Mouse (Mus musculus) retina, postnatal 1 day (tissue): ENCODE results near the gene Med25.
"Not testable (repeated sequence)": the region's sequence is repeated elsewhere in the genome, so short reads cannot be mapped to it uniquely, and the experiment has no call there.

Source experiments
- DNase-seq: peaks from one replicate; pipeline ENCODE4 v3.0.0-alpha.2; 2012

Gene Med25

DNA sequence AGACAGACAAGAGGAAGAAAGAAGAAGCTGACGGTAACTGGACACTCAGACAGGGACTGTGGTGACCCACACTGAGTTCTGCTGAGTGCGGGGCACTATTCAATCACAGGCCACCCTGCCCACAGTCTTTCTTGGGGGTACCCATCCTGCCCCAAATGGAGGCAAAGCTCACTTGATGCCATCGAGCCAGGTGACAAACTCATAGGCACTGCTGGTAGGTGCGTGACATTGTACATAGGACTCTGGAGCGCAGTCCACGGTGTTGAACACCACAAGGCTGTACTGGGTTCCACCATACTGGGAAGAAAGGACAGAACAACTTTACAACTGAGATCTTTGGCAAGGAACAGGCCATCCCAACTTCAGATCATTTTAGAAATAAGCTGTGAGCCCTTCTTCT, 901 bp downstream of the Med25 start:
- DNase-seq, result no peak

DNA sequence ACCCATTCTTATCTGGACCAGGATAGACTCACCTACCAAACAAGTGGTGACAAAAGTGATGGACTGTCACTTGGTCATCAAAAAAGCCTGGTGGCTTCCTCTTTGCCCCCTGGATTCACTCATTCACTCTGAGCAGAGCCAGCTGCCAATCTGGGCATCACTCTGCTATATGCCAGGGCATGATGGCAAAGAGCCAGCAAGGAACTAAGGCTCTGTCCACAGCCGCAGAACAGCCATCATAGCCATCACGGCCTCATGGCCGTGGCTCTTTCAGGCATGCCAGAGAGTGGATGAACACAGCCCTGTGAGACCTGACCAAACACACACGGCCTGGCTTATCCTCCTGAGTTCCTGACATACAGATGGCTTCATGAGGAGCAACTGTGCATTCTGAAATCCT, 1.8 kb downstream of the Med25 start:
- DNase-seq, result no peak

DNA sequence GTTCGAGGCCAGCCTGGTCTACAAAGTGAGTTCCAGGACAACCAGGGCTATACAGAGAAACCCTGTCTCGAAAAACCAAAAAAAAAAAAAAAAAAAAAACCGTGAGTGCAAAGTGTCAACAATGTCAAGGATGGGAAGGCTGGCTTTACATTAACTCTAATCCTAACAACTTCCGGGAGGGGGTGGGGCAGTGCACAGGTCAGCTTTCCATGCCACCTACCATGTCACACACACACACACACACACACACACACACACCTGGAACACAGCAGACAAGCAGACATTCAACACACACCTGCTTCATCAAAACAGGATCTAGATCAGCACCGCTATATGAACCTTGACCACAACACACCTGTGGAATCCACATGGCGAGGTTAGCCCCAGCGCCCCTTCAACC, 2.3 kb downstream of the Med25 start:
- DNase-seq, result no peak

DNA sequence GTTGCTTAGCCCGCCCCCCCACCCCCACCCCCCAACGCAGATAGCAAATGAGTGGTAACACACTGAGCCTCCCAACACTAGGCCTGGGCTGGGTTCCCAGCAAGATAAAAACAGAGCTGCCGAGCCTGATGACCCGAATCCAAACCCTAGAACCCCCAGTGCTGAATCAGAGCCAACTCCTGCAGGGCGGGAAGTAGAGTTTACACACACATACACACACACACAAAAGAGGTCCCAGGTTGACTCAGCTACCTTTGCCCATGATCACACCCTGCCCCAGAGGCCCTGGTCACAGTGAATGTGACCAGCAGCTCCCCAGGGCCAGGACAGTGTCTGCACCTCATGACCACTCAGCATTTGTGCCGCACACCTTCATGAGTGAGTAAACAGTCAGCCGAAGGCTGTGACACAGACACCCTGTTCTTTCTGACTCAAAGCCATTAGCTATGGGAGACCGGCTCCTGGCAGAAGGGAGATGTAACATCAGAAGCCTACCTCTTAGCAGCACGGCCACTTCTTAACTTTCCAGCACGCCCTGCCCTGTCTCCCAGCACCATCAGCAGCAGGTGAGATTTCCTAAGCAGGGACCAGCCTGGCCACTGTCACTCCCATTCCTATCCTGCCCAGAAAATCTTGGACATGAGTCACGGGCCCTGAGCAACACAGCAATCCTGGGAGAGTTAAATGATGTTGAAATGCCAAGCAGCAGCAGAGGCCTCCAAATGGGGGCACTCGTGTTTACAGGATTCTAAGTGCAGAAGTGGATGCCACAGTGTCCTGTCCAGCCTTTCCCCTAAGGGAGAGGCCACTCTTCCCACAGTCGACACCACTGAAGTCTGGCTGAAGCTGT, 4.0 kb downstream of the Med25 start:
- no peak for DNase-seq

DNA sequence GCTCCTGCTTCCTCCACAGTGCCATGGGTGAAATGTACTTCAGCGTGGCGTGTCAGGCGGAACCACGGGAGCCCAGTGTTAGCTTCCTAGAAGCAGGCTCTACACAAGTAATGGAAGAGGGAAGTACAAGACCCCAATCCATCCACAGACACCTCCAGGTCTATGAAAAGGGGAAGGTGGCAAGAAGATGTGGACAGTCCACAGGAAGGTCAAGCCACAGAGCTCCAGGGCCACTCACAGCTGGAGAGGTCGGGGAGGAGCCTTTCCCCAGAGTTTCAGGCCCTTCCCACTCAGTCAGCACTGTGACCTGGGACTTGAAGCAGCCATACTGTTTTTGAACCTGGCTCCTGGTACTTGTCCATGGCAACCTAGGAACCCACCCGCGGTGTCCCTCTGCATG, 5.5 kb downstream of the Med25 start:
- no peak for DNase-seq

DNA sequence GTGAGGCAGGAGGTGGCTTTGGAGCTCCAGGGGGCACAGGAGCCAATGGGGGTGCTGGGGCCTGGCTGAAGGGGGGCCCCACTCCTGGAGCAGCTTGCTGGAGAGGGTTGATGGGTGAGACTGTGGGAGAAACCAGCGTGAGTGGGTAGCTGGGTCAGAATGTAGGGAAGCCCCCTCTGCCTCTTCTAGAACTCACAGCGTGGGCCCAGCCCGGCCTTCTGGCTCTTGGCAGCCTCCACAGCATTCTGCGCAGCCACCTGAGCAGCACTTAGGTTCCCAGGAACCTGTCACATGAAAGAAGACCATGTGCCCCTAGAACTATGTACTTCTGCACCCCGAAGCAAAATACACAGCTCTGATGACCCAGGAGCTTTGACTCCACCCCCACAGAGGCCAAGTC, 7.9 kb downstream of the Med25 start:
- no peak for DNase-seq

DNA sequence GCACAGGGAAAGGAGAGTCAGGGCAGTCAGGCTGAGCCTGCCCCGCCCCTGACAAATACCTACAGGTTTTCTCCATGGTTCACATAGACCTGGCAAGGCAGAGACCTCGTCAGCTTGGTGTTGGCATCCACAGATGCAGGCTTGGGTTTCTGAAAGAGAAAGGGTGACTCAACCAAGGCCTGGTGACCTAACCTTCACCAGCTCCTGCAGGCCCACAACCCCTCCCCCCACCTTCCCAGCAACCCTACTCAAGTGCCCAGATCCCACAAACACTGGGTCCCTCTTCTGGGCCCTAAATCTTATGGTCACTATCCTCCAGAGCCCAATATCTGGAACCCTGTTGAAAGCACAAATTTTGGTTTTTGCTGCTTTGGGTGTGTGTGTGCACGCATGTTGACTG, 9.5 kb downstream of the Med25 start:
- no peak for DNase-seq

DNA sequence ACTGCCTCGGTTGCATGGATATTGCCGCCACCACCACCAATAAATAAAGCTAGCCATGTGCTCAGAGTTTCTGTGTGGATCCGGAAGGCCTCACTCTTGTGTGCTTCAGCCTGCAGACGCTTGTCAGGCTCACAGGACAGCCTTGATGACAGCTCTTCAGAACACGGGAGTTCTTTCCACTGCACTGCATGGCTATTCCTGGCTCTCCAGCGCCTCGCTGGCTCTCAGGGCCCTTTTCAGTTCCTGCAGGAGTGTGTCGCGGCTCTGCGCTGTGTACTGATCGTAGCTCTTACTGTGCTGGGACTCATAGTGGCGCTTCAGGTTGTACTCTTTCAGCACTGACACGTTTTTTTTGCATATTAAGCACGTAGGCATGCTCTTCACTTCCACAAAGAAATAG, 14.7 kb downstream of the Med25 start:
- DNase-seq, result no peak

DNA sequence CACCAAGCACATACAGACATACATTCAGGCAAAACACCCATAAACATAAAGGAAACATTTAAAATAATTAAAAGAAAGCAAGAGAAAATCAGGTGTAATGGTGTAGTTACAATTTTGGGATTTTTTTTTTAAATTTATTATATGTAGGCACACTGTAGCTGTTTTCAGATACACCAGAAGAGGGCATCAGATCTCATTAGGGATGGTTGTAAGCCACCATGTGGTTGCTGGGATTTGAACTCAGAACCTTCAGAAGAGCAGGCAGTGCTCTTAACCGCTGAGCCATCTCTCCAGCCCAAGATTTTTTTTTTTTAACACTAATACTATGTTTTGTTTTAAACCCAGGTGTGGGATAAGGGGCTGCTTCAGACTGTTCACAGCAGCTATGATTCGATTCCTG, 20.7 kb downstream of the Med25 start:
- not testable (repeated sequence) for DNase-seq

DNA sequence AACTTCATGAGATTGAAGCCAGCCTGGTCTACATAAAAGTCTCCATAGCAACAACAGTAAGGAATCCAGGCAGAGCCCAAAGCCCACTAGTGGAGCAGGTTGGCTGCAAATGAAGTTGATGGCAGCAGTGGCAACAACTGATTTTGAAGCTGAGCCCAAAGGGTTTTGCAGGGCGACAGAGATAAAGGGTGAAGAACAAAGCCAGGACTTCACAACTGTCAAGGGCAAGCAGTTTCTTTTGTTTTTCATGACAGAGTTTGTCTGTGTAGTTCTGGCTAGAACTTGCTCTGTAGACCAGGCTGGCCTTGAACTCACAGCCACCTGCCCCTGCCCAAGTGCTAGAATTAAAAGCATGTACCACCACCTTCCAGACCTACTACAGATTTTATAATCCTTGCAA, 21.3 kb downstream of the Med25 start:
- DNase-seq, result no peak

DNA sequence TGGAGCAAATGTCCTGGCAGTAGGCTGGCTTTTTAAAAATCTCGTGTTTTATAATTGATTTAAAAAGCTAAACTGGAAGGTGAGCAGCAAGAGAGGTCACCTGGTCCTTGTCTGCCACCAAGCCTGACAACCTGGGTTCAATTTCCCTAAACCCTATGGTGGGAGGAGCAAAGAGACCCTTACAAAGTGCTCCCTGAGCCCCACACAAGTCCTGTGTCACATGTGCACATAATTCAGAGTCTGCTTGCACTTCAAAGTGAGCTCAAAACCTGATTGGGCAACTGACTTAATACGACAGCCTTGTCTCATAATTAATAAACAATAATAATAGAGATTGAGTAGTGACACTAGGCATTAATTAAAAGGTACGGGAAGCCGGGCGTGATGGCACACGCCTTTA, 21.9 kb downstream of the Med25 start:
- no peak for DNase-seq

DNA sequence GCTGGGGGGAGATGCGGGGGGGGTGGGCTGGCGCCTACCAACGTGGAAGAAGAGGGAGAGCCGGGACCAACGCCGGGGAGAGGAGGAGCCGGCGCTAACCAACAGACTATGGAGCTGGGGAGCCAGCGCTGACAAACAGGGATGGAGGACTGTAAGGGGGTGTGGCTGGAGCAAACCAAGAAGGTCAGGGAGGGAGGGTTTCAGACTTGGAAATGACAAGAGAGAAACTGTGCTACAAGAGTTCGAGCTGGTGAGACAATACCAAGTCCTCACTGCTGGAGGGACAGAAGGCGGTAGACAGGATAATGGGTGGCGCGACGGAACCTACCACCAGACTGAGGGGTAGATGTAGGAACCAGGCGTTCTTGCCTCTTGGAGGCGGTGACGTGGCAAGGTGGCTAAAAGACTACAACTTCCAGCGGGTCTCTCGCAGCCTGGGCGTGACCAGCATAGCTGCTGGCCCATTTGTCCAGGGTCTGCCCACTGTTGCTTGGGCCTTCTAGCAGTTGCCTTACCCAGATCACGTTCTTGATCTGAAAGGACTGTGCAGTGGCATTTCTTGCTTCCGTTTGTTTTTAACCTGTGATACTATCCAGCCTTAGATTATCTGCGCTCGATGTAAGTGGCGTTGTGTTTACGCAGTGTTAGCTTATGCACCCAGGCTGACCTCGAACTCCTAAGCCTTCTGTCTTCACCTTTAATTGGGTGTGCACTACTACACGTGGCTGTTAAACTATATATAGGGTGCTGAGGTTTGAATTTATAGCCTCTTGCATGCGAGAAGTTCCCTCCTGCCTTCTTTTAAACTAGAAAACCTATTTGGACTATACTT, 22.6 kb downstream of the Med25 start, which contains the start of gene Ptov1:
TSS of gene Ptov1 (minus strand) at position 92 of the 832 bp plus-strand sequence.
- DNase-seq, result peak; percentile 100

DNA sequence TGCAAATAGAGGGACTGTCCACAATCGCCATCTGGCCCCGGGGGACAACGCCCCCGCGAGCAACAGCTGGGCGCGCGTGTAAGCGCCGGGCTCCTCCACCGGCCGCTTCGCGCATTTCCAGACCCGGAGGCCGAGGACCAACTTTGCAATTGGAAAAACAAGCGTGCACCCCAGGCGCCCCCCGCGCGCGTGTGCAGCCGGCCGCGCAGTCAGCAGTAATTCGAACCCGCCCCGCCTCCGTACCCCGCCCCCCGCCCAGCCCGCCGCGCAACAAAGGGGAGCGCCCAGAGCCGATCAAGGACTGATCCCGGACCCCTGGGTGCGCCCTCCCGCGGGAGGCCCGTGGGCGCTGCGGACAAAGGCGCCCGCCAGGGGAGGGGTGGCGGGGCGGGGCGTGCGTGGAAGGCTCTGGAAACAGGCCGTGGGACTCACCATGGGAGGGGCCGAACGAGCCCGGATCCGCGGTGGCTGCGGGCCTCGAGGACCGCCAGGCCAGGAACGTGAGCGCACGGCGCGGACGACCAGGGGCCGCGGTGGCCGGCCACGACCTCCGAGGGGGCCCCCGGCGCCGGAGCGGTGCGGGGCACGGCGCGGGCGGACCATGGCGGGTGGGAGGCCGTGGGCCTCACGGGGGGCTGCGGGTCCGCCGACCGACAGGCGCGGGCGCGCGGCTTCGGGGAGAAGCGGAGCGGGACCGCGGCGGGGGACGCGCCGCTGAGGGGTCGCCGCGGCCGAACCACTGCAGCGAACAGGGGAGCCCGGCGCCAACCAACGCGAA, 23.4 kb downstream of the Med25 start:
- peak; percentile 79 for DNase-seq

DNA sequence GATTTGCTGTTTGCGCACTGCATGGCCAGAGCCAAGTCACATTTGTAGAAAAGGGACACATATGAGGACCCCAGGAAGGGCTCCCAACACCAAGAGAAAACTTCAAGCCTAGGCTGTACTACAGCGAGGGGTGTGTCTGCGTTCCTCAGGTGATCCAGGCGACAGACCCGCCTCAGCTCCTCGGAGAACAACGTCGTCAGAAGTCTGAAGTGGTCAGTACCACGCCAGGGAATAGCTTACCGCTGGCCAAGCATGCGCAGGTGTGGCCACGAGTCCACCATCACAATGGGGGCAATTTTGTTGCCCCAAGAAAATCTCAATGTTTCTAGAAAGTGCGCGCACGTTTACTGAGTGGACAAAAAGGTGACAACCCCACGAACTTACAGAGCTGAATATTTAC, 24.0 kb downstream of the Med25 start:
- DNase-seq, result no peak

DNA sequence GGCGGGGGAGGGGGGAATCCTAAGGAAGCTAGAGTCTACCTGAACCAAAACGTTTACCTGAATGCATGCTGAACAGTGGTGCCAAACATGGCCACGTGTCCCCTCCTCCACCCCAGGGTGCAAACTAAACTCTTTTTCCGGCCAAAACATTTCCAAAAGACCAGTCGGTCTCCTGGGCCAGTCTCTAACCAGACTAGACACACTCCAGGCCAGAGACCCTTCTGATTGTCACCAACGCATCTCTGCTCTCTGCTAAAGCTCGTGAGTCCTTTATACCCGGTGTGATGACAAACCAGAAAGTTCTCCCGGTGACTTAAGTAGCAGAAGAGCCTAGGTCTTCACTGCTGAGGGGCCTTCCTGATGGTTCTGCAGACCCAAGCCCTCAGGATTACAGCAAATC, 24.7 kb downstream of the Med25 start:
- DNase-seq, result no peak

DNA sequence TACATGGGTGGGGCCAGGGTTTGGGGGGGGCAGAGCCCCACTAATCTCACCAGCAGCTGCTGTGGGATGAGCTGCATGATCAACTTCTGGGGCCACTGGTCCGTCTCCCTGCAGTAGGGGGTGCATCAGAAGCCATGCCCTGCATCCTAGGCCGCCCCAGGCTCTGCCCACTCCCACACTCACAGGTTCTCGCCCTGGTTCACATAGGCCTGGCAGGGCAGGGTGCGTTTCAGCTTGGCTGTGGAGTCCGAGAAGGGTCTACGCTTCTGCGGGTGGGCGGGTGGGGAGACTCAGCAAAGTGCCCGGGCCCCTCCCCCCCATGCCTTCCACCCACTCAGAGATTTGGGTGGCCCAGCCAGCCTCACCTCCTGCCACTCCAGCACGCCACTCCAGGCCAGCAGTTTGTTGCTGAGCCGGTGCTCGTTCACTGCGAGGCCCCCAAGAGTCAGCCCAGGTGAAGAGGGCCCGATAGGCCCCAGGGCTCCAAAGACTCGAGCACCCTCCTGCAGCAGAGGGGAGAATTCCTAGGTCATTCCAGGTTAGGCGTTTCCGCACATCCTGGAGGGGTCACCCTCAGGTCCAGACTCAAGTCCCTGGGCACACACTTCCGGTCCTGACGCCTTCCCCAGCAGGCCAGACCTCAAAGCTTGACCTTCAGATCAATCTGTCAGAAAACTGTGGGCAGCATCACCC, 25.4 kb downstream of the Med25 start:
- DNase-seq, result no peak

DNA sequence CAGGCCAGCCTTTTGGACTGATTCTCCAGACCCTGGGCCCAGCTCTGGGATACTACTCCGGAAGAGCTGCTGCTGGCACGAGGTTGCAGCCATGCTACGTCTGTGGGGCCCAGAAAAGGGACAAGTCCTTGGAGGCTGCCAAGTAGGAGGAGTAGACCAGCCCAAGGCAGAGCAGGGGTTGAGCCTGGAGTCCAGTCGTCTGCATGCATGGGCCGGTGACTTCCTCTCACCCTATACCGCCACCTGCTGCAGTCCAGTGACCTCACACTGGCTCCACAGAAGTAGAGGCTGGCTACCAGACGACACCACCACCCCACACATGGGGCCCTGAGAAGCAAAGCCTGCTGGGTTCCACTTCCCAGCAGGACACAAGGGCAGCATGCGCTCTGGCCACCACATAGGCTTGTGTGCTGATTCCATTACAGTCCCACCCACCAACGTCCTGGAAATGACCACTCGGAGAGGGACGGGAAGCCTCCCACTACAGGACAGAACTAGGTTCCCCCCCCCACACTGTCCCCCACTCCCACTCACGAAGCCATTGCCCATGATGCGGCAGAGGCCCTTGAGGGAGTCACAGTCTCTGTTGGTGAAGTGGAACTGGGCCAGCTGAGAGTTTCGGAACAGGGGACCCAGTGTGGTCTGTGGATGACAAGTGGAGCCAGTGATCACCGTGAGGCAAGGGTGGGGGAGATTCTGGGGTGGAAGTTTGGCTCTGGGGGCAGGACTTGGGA, 26.1 kb downstream of the Med25 start:
- peak; percentile 53 for DNase-seq

DNA sequence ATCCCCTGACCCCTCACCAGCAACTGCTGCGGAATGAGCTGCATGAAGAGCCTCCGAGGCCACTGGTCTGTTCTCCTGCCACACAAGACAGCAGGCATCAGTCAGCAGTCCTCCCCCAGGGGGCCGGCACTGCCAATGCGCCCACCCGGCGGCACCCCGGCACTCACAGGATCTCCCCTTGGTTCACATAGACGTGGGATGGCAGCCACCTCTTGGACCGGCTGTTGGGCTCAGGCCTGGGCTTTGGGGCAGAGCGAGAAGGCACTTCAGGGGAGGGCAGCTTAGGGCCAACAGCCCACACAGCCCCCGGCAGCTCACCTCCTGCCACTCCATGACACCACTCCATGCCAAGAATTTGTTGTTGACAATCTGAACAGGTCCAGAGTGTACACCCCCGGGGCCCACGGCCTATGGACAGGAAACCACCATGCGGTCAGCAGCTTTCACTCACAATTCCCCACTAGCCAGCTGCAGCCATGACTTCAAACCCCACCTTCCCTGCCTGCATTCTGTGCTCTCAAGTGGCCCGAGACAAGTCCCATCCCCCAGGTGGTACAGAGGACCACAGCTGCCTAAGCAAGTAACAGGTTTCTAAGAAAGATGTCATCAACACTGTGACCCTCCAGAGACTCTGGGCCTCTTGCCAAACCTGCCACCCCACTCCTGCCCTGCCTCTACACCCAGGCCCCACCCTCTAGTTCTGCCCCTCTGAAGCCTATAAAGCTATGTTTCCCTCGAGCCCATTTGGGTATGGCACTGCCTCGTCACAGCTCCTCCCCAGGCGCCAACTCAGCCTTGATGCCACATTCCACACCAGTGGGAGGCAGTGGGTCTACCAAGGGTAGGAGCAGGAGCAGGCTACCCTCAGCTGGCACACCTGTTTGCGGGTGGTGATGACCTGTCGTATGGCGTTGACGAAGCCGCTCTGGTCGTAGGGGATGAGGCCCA, 27.6 kb downstream of the Med25 start:
- DNase-seq, result no peak

DNA sequence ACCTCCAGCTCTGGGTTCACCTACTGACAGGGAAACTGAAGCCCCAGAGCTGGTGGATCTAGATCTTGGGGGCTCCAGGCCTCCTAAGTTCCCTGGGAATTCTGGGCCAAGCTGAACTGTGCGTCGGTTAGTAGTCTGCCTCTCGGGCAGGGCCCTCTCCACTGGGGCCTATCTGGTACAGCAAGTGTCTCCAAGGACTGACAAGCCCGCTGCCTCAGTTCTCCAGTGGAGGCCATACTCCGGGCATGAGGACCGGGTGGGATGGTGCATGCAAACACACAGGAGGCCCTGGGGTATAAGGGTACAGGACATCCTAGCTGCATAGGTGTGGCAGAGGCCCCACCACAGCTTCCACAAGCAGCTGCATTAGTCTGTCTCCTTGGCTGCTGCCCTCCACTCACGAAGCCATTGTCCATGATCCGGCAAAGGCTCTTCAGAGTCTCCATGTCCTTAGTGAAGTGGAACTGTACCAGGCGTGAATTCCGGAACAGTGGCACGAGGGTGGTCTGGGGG, 28.5 kb downstream of the Med25 start:
- DNase-seq, result no peak

DNA sequence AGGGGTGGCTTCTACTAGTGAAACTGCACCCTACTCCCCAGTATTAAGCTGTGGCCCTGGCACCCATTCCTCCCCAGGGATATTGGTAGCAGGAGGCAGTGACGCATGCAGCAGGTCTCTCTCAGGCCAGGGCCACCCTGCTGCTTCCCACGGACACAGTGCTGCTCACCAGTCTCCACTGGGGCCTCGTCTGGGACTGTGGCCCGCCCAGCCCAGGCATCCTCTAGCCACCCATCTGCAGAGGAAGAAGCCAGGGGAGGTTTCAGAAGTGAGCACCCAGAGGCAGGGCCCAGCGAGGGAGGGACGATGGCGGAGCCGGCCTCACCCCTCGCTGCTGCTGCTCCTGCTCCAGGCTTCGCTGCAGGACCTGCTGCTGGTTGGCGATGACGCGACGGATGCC, 29.3 kb downstream of the Med25 start:
- DNase-seq, result no peak

DNA sequence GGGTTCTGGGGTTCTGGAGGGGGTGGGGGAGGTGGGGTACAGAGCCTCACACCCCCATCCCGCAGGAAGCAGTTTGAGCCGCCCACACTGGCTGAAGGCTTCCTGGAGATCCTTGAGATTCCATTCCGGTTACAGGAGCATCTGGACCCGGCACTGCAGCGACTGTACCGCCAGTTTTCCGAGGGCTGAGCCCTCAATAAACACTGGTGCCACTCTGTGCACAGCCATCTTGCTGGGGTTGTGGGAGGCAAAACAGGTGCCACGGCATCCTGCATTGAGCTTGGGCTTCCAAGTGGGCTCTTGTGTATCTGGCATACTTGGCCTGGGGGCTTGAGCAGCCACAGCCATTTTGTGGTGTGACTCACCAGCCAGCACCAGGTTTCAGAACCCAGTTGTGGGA, 30.1 kb downstream of the Med25 start:
- no peak for DNase-seq
